Mouse (Mus musculus) lung, postnatal 0 days (tissue): ENCODE measurements around the gene Ncs1. TPM values are rescaled to one million over a fixed set of nuclear protein-coding genes. Genes with fewer than 3 reads are reported as not detected.

Source experiments
- ATAC-seq: fragments of 200-750 bp; cut with Nextera tagmentation; 2 replicates; pipeline ENCODE4 v1.8.0; 2017; ENCODE audit warnings: moderate library complexity
- DNase-seq: peaks from one replicate; pipeline ENCODE4 v3.0.0-alpha.2; 2016; ENCODE audit warnings: low spot score
- H3K27ac ChIP-seq: fragments of 300-500 bp; sonication (generic); 2 replicates; pipeline ENCODE4 v1.5.1; 2014; ENCODE audit warnings: antibody characterized with exemption, mild to moderate bottlenecking, low read length, mixed read lengths
- H3K27me3 ChIP-seq: fragments of 300-500 bp; sonication (generic); replicated peaks from 2 replicates; pipeline ENCODE4 v1.6.1; 2014; ENCODE audit warnings: low read length, mixed read lengths; ENCODE audit not compliant: insufficient read depth
- H3K36me3 ChIP-seq: fragments of 300-500 bp; sonication (generic); 2 replicates; pipeline ENCODE4 v1.6.1; 2014; ENCODE audit warnings: low read length, mixed read lengths; ENCODE audit not compliant: insufficient read depth
- H3K4me1 ChIP-seq: fragments of 300-500 bp; sonication (generic); 2 replicates; pipeline ENCODE4 v1.6.1; 2014; ENCODE audit warnings: antibody characterized with exemption, low read depth, low read length, mixed read lengths; ENCODE audit not compliant: insufficient read depth
- H3K4me2 ChIP-seq: fragments of 300-500 bp; sonication (generic); replicated peaks from 2 replicates; pipeline ENCODE4 v1.6.1; 2014; ENCODE audit warnings: low read depth, mild to moderate bottlenecking, low read length, moderate library complexity, mixed read lengths
- H3K4me3 ChIP-seq: fragments of 300-500 bp; sonication (generic); 2 replicates; pipeline ENCODE4 v1.5.1; 2014; ENCODE audit warnings: low read depth, low read length
- H3K9ac ChIP-seq: fragments of 300-500 bp; sonication (generic); replicated peaks from 2 replicates; pipeline ENCODE4 v1.6.1; 2014; ENCODE audit warnings: low read depth, mild to moderate bottlenecking
- H3K9me3 ChIP-seq: fragments of 300-500 bp; sonication (generic); 2 replicates; pipeline ENCODE4 v1.6.1; 2016; ENCODE audit warnings: low read length, mixed read lengths
- CTCF ChIP-seq: IDR thresholded peaks from 2 replicates; pipeline ENCODE4 v1.5.1; 2016; ENCODE audit warnings: antibody characterized with exemption, mild to moderate bottlenecking
- EP300 ChIP-seq: IDR thresholded peaks from 2 replicates; pipeline ENCODE4 v1.6.1; 2016; ENCODE audit warnings: antibody characterized with exemption, mild to moderate bottlenecking, control low read depth
- WGBS: fragments of 180-500 bp; shearing (Covaris S2); extraction: QIAGEN DNeasy Blood & Tissue Kit; methylation state at CpG from one replicate; pipeline ENCODE4 v1.1.7; 2014; 5-methylcytosine and 5-hydroxymethylcytosine counted together
- polyA plus RNA-seq: library from polyadenylated mRNA; unstranded; fragments of >200 nt; fragmentation: Nextera tagmentation; extraction: Ambion mirVana; gene quantifications from 2 replicates; pipeline ENCODE4 v1.2.1, GENCODE M21; 2015

Ncs1 gene
- polyA plus RNA-seq, 1 experiment from 2014 or later: 3.8 TPM

DNA sequence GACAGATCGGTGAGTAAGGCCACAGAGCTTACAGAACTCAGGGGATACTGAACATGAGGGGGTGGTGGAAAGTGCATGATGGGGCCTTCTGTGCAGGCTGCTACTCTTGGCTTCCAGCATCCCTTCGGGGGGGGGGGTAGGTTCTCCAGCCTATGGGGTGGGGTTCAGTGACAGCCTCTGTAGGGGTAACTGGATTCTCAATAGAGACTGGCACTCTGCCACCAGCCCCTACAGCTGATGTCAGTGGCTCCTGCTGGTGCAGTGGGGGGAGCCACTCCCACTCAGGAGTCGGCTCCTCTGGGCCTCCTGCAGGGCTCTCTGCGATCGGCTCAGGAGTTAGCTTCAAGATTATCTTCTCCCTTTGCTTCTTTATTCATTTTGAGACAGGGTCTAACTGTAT is 32.9 kb downstream of the Ncs1 start:
- Histone ChIP-seq H3K4me2 (no peak overlapping the region), H3K27me3 (no peaks in the 10 kb centered on the region), H3K9me3 (no peaks in the 10 kb centered on the region), H3K4me3 (no peak overlapping the region), H3K9ac (no peak overlapping the region), H3K4me1 (no peaks in the 10 kb centered on the region), H3K36me3 (no peaks in the 10 kb centered on the region), H3K27ac (no peak overlapping the region)
- 77% methylated on average over 5 of the region's 5 CpGs for WGBS
- no peak for ATAC-seq
- no peak for TF ChIP-seq EP300
- TF ChIP-seq CTCF: no peak
- DNase-seq: no peak

DNA sequence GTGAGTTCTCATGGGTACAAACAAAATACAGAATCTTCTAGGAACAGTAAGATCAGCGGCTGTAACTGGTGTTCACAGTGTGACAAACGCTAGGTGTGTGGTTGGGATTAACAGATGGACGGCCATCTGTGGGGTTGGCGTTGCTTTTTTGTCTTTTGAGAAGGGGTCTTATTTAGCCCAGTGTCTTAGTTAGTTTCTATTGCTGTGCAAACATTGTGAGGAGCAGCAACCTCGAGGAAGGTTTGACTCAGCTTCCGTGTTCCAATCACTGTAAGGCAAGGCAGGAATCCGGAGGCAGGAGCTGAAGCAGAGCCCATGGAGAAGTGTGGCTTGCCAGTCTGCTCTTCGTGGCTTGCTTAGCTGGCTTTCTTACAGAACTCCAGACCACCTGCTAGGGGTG is 35.5 kb downstream of the Ncs1 start:
- TF ChIP-seq CTCF (no peak), EP300 (no peak)
- DNase-seq: no peak
- Histone ChIP-seq H3K27ac (no peak overlapping the region), H3K9me3 (no peaks in the 10 kb centered on the region), H3K36me3 (no peaks in the 10 kb centered on the region), H3K4me2 (no peak overlapping the region), H3K9ac (no peak overlapping the region), H3K4me1 (no peaks in the 10 kb centered on the region), H3K27me3 (no peaks in the 10 kb centered on the region), H3K4me3 (no peak overlapping the region)
- WGBS: 75% methylated on average over 8 of the region's 8 CpGs
- no peak for ATAC-seq

DNA sequence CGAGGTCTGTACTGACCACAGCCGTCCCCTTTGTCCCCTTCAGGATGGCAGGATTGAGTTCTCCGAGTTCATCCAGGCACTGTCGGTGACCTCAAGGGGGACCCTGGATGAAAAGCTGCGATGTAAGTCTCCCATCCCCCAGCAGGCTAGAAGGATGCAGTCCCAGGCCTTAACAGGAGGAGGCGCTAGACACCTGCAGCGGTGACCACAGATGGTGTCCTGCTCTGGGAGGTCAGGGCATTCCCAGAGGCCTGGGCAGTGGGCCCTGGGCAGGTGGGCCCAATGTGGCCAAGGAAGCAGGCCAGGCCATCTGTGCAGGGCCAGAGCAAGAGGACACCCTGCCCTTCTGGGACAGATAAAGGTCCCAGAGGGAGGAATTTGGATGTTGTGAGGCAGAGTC is 36.6 kb downstream of the Ncs1 start:
- no peak overlapping the region for H3K4me2 ChIP-seq
- no peaks in the 10 kb centered on the region for H3K9me3 ChIP-seq
- no peaks in the 10 kb centered on the region for H3K27me3 ChIP-seq
- TF ChIP-seq EP300 (no peak), CTCF (peak; percentile 52)
- no peak overlapping the region for H3K9ac ChIP-seq
- WGBS: 54% methylated on average over 7 of the region's 7 CpGs
- H3K27ac ChIP-seq: no peak overlapping the region
- DNase-seq: no peak
- H3K4me1 ChIP-seq: no peaks in the 10 kb centered on the region
- no peak overlapping the region for H3K4me3 ChIP-seq
- no peak for ATAC-seq
- no peaks in the 10 kb centered on the region for H3K36me3 ChIP-seq

DNA sequence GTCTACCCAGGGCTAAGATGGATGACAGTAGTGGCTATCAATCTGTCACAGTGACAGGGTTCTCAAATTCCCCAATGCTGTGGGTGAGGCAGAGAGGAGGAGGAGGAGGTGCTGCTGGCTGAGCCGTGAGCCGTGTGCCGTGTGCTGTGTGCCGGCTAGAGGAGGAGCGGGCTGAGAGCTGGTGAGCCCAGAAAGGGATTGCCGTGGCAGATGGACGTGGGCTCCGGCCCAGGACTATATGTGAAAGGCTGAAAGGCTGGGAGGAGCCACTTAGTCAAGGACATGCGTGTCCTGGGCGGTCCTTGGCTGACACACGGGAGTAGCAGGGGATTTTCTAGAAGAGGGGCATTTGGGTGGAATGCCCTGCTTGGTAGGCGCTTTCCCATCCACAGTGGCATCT is 37.3 kb downstream of the Ncs1 start:
- DNase-seq: no peak
- Histone ChIP-seq H3K27me3 (no peaks in the 10 kb centered on the region), H3K9ac (no peak overlapping the region), H3K27ac (no peak overlapping the region), H3K36me3 (no peaks in the 10 kb centered on the region), H3K4me1 (no peaks in the 10 kb centered on the region), H3K4me3 (no peak overlapping the region), H3K4me2 (no peak overlapping the region), H3K9me3 (no peaks in the 10 kb centered on the region)
- no peak for TF ChIP-seq EP300
- no peak for ATAC-seq
- 90% methylated on average over 12 of the region's 12 CpGs for WGBS

DNA sequence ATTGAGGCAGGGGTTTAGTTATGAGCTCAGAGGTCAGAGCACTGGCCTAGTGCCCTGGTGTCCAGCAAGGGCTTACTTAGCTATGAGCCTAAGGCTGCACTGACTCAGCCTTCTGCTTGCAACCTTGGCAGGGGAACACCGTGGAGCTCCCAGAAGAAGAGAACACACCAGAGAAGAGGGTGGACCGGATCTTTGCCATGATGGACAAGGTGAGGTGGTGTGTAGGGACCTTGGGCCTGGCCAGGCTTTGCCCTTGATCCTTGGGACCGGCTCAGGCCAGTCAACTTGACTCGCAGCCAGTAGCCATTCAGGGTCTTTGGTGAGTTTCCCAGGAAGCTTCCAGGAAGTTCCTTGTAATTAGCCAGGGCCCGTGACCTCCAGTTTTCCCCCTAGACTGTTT is 38.9 kb downstream of the Ncs1 start:
- no peak for ATAC-seq
- 88% methylated on average over 5 of the region's 5 CpGs for WGBS
- no peaks in the 10 kb centered on the region for H3K27me3 ChIP-seq

DNA sequence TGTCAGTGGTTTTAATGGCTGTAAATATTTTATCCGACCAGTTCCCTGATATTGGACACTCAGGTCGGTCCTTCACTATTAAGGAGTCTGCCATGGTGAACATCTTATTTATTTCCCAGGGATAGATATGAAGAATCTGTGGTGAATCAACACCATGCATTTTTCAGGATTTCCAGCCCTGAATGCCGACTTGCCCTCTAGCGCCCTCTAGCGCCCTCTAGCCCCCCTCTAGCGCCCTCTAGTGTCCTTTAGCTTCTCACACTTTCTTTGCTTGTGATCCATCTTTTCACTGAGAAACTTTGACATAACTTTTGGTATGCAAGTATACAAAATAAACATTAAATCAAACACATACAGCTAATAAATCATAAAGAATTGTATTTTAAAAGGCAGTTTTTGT is 45.8 kb downstream of the Ncs1 start:
- ATAC-seq (no peak), DNase-seq (peak; percentile 48)
- H3K27me3 ChIP-seq: no peaks in the 10 kb centered on the region
- peak; percentile 99 for TF ChIP-seq CTCF
- no peak for TF ChIP-seq EP300
- H3K36me3 ChIP-seq: no peaks in the 10 kb centered on the region
- H3K9ac ChIP-seq: no peak overlapping the region
- no peak overlapping the region for H3K4me3 ChIP-seq
- H3K9me3 ChIP-seq: no peaks in the 10 kb centered on the region
- no peak overlapping the region for H3K4me2 ChIP-seq
- 13% methylated on average over 6 of the region's 6 CpGs for WGBS
- H3K4me1 ChIP-seq: no peaks in the 10 kb centered on the region
- no peak overlapping the region for H3K27ac ChIP-seq

More for the DNA sequence above, 38.9 kb downstream of the Ncs1 start:
- H3K27ac ChIP-seq: no peak overlapping the region
- no peaks in the 10 kb centered on the region for H3K36me3 ChIP-seq
- H3K9me3 ChIP-seq: no peaks in the 10 kb centered on the region
- H3K4me1 ChIP-seq: no peaks in the 10 kb centered on the region
- H3K4me3 ChIP-seq: no peak overlapping the region
- no peak overlapping the region for H3K9ac ChIP-seq
- no peak for TF ChIP-seq EP300
- TF ChIP-seq CTCF: no peak
- DNase-seq: no peak
- no peak overlapping the region for H3K4me2 ChIP-seq

DNA sequence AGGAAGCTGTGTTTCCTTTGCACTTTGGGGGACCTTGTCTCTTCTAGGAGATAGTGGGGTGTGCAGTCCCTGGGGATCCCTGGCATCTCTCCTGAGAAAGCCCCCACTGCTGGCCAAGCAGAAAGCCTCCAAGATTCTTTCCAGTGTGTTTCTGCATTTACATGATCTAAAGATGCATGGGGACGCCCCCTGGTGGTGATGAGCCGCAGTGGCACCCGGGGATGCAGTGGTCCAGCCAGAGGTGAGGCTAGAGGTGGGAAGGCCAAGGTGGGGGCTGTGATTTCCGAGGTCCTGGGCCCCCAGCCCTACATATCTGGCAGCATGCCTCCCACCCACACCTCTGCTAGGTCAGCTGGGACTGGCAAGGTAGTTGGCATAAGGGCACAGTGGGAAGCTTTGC is 49.4 kb downstream of the Ncs1 start:
- no peaks in the 10 kb centered on the region for H3K27me3 ChIP-seq
- 0 out of 2 replicates have a peak, but pooled peaks cover 6% of the 10 kb centered on the region for H3K4me1 ChIP-seq
- TF ChIP-seq CTCF (peak; percentile 92), EP300 (no peak)
- no peak overlapping the region for H3K4me3 ChIP-seq
- DNase-seq (peak; percentile 57), ATAC-seq (no peak)
- H3K36me3 ChIP-seq: no peaks in the 10 kb centered on the region
- 0% methylated on average over 4 of the region's 4 CpGs for WGBS
- H3K9me3 ChIP-seq: no peaks in the 10 kb centered on the region
- no peak overlapping the region for H3K9ac ChIP-seq
- H3K4me2 ChIP-seq: no peak overlapping the region
- no peak overlapping the region for H3K27ac ChIP-seq
